Mouse (Mus musculus) olfactory bulb, adult 2 months (tissue): ENCODE measurements around the gene Pgd.

Source experiments
- CTCF ChIP-seq: fragments of 200-500 bp; IDR thresholded peaks from 2 replicates; pipeline ENCODE4 v1.5.1; 2012; ENCODE audit warnings: low read depth, mild to moderate bottlenecking, low read length, moderate library complexity; ENCODE audit not compliant: insufficient read depth
- POLR2A ChIP-seq: fragments of 200-500 bp; IDR thresholded peaks from 2 replicates; pipeline ENCODE4 v1.6.1; 2012; ENCODE audit warnings: mild to moderate bottlenecking, low read depth, low read length, moderate library complexity; ENCODE audit not compliant: insufficient read depth

DNA sequence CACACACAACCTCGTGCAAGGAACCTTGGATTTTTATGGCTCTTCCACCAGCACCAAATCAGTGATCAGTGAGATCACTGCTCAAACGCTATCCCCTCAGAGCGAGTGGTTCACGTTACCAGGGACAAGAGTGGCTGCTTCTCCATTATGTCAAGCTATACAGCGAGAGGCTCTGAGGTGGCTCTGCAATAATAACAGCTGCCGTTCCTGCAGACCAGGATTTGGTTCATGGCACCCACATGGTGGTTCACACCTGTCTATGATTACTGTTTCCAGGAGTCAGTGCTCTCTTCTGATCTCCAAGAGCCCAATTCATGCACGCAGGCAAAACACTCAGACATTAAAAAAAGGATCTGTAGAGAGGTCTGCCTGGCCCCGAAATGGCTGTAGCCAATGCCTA lies 28.1 kb downstream of the Pgd start:
- TF ChIP-seq CTCF (no peak), POLR2A (no peak)
